Mouse (Mus musculus): Measurements from ENCODE around the gene Stx16.

Stx16 gene

DNA sequence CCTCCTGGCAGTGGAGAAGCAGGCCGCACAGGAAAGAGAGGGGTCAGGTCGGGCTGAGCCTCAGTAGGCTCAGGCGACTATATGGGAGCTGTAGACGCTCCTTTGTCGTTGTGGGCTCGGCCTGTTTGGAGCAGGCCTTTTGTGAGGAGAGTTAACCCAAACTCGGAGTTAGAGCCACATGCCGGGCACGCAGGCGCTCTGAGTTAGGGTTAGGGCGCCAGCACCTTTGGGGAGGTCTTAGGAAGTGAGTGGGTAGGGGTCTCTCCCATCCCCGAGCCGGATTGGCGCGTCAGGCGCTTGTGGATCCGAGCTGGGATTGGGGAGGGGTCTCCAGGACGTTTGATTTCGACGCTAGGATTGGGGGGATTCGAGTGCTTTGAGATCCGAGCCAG is 321 bp downstream of the Stx16 start:
- in situ Hi-C loops (cut with MboI): no loop called here

DNA sequence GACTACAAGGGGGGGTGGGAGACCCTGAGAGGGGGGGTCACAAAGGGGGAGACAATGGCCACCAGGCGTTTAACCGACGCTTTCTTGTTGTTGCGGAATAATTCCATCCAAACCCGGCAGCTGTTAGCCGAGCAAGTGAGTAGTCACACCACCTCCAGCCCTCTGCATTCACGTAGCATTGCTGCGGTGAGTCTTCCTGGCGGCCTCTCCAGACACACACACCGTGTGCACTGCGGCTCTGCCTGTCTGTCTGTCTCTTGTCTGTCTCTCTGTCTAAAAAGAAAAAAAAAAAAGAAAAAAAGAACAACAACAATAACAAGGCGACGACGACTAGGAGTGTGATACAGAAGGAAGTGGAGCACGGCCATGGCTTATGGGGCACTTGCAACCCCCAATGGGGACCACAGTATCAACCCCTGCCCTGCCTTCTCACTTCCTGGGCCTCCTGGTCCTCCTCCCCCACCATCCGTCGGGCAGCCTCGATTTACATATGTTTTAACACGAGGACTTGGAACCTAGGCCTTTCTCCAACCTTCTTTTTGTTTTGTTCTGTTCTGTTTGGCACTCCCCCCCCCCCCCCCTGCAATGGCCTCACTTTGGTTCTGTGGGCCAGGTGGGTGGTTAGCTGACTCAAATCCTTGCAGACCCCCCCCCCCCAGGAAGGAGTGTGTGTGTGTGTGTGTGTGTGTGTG is 1.0 kb downstream of the Stx16 start:
- in situ Hi-C loops (cut with MboI): no loop called here

DNA sequence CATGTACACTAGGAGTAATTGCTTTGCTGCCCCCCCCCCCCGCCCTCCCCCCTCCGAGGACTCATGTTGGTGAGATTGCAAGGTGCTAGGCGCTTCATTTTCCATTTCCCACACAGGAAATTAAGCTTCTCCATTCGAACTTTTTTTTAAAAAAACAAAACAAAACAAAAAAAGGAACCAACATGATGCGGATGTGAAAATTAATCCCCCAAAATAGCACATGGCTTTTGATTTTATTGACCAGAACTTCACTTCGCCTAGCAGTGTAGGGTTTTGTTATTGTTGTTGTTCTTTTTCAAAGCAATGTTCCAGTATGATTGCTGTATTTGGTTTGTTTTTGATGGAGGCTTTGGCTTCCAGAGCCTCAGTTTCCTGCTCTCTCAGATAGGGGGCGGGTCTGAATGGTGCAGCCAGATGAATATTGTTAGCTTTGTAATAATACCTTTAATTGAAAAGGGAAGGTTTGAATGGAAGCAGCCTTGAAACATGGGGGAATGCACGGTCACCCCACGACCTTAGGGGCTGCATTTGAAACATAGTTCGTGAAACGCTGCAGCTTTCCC is 1.7 kb downstream of the Stx16 start:
- in situ Hi-C loops (cut with MboI): no loop called here

DNA sequence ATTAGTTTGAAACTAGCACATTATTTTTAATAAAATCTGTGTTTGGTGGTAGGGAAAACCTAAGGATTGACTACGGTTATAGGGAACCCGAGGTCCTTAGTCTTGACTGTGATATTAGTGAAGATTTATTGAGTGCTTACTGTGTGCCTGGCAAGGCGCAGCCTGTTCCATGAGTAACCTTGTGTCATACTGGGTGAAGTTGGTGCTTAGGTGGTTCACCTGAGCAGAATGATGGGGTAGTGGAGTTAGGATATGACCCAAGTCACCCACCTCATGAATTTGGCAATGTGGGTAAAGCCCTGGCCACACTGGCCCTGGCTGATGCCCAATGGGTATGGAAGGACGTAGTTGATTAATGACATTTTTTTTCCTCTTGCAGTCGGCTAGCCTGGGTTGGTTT is 5.7 kb downstream of the Stx16 start:
- in situ Hi-C loops (cut with MboI): no loop called here

DNA sequence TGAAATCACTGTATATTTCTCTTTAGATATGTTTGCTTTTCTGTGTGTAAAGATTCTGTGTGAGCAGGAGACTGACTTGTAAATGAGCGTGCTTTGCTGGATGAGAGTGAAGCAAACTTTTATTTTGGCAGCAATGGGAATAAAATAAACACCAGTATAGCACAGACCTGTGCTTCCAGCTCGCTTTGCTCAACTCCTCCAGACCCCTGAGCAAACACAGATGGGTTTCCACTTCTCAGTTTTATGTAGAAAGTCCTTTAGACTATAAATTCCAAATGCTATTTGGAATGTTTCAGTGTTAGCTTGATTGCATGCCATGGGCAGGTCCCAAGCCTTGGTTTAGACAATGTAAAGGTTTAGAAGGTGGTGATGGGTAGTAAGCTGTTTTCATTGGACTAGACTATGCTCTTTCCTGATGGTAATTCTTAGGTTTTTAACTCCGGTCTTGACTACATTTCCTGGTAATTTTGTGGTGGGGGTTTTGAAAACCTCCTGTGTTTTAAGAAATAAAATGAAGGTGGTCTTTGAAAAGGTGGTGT is 6.3 kb downstream of the Stx16 start:
- in situ Hi-C loops (cut with MboI): no loop called here

DNA sequence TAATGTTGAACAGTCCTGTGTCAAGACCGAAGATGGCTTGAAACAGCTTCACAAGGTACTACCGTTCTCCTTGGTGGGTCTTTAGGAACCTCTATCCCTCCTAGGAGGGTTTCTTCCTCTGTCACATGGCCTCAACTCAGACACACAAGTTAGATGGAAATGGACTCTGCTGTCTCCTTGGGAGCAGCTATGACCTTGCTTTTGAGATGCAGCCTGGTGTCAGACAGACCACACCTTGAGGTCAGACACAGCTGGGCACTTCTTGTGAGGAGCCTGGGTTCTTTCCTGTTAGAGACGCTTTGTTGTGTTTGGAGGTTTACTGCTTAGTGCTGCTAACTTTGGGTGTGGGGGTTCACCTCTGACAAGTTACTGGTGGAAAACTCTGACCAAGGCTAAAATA is 19.0 kb downstream of the Stx16 start:
- in situ Hi-C loops (cut with MboI): no loop called here

DNA sequence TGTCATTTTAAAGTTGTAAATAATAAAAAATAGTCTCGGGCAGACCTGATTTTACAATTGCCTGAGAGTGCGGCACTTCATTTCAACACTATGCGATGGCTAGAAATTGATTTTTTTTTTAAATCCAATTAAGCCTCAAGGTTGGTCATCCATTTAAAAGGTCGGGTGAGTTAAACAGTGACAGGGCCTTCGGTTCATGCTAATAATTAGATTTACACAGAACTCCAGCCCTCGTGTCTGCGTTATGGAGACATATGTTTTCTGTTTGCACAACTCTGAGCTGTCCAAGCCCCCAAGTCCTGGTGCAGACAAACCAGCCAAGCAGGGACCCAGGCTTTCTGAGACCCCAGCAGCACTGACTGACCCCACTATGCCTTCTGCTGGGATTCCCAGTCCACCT is 26.3 kb downstream of the Stx16 start:
- in situ Hi-C loops (cut with MboI): no loop called here

DNA sequence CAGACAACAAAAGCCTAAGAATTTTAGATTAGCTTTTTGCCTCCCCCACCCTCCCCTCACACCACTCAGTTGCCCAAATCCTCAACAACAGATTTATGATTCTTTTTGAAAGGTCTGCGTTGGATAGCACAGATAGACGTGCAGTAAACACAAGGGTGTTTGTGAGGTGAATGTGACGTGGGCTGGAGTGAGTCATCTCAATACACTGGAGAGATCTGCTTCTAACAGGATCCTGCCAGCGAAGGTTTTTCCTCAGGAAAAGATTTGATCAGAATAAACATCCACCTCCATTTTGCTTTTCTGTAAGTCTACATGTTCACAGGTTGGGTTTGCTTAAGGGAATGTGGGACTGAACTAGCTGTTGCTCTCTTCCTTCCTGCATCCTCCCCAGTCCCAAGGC is 27.4 kb downstream of the Stx16 start:
- in situ Hi-C loops (cut with MboI): no loop called here

DNA sequence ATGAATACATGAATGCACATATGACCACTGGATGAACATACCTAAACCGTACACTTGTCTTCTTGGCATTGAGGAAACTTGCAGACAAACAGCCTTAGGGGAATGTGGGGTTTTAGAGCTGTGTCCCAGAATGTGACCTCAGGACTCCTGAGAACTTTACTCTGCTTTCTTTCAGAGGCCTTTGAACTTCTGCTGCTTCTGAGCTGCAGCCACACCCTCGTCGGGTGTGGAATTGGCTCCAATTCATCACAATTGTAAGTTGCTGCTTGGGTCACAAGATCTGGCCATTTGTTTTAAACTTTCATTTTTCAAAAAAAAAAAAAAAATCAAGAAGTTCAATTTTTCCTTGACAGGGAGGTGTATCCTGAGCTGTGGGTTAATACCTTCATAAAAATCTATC is 31.3 kb downstream of the Stx16 start:
- in situ Hi-C loops (cut with MboI): no loop called here

DNA sequence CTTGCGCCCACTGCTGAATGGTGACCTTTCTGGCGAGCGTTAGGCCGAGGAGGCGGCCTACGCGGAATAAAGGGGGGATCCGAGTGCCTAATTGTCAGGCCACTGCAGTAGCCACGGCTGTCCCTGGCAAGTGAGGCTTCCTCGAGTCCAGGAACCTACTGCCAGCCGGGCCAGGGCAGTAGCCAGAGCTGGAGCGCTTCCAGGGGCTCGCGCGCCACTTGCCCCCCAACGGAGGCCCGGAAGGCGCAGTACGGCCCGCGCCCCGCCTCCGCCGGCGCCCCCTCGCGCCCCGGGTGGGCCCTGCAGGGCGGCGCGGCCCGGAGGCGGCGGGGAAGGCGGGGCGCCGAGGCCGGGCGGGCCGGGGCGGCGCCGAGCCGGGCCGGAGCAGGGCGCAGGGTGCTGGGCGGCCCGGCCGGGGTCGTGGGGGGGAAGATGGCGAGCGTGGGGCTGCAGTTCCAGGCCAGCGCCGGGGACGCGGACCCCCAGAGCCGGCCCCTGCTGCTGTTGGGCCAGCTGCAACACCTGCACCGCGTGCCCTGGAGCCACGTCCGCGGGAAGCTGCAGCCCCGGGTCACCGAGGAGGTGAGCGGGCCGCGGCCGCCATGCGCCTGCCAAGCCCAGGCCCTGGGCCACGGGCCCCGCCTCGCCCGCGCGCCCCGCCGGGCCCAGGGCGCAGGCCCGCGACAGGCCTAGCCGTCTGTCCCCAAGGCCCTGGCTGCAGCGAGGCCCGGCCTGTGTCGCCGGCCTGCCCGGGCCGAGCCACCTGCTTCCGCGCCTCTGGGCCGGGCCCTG is 34.1 kb downstream of the Stx16 start, which contains the start of gene Npepl1:
Gene Npepl1 (plus strand): TSS at position 359 of the 792 bp plus-strand sequence.
- in situ Hi-C loops (cut with MboI): no loop called here

DNA sequence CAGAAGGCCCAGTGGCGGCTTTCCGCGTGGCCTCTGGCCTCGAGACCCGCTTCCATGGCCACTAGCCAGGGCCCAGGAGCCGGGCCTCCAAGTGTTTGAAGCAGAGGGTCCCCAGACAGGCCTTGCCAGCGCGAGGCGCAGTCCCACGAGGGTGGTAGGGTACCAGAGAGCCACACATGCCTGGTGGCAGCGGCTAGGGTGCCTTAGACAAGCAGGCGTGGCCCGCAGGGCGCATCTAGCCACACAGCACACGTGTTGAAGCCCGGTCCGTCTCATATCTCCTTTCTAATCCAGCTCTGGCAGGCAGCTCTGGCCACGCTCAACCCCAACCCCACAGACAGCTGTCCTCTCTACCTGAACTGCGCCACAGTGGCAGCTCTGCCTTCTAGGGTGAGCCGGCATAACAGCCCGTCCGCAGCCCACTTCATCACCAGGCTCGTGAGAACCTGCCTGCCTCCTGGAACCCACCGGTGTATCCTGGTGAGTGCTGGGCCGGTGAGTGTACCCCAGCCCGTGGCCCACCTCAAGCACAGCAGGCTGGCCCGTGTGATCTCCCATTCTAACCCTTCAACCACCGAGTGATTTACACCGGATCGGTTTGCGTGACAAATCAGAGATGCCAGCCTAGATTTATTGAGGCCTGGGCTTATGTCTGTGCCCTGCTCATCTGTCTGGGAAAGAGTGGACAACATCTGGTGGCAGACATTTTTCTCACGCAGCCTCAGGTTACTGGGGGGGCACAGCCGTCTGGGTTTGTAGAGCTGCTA is 34.9 kb downstream of the Stx16 start:
- in situ Hi-C loops (cut with MboI): no loop called here

DNA sequence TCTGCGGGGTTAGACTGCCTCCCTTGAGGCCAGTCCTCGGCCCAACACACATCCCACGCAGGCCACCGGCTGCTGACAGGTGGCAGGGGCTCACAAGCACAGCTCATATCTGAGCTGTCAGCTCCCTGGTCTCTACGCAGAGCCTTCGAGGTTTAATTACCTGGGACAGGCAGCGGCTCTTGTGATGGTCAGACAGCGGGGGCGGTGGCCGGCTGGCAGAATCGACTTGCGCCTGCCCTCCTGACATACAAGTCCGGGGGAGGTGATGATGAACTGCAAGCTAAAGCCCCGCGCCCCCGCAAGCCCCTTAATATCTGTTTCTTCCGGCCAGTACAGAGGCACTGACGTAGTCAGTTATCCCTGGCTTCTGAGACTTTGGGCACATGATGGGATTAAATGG is 36.8 kb downstream of the Stx16 start:
- in situ Hi-C loops (cut with MboI): no loop called here

DNA sequence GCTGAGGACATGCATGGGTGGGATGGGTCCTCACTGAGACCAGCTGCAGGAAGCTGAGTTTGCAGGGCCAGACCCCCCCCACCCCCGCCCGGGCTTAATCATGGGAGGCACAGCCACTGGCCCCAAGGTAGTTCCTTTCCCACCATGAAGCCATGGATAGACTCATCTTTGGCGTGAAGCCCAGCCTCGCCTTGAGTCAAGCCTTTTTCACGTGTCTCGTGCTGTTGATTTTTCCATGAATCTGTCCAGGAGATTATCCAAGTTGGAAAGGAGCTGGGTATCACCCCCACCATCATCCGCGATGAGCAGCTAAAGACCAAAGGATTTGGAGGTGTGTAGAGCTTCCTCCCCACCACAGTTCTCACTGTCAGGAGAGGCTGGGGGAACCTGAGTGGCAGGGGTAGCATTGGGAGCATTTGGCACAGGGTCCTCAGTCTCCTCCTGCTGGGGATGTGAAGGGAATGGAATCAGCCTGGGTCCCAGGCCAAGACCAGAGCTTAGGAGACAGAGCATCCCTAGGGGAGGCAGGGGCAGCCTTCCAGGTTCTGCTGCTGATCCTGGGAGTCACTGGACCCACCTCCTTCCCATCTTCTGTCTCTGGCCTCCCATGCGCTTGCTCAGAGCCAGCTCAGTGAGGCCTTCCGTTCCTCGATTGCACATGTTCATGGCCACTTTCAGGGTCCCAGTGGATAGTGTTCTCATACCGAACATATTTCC is 38.2 kb downstream of the Stx16 start:
- in situ Hi-C loops (cut with MboI): no loop called here

DNA sequence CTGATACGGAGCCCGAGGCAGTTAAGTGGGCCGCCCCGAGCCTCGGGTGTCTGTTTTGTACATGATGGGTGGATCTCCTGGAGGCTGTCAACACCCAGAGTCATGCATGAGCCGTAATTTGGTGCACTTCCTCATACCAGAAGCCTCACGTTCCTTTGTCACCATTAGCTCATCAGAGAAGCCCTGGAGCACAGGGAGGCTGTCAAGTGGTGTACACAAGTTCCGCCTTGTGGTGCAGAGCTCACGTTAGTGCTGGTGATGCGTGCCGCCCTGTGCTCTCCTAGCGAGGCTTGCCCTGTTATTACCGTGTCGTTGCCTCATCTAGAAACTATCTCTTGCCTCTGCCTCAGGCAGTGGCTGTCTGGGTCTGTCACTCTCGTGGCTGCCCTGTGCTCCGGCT is 40.8 kb downstream of the Stx16 start:
- in situ Hi-C loops (cut with MboI): no loop called here

DNA sequence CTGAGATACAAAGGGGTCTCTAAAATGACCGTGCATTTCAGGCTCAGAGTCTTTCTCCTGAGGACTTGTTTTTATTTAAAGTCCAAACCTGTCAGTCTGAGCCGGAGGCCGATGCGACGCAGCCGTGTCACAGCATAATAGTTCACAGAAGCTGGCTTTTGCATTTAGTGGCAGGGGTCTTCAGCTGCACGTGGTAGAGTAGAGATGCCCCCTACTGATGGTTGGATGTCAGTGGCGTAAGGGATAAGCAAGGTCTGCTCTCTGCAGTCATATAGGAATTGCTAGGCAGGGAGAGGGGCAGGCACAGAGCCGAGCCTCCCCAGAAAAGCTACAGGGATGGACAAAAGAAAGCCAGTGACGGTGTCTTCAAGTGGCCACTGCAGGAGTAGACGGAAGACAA is 42.0 kb downstream of the Stx16 start:
- in situ Hi-C loops (cut with MboI): no loop called here

DNA sequence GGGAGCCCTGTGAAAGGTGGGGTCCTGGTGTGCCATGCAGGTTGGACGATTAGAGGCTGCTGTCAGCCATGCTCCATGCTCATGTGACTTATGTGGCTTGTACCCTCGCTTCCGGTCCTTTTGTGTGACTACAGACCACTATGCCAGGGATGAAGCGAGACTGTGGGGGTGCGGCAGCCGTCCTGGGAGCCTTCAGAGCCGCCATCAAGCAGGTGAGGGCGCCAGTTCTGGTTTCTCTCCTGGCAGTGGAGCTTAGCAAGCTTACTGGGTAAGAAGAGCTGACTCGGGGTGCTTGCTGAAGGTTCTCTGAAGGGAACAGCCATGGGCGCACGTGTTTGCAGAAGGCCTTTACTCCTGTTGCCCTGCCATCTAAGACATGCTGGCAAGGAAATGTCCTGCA is 43.2 kb downstream of the Stx16 start:
- in situ Hi-C loops (cut with MboI): no loop called here

DNA sequence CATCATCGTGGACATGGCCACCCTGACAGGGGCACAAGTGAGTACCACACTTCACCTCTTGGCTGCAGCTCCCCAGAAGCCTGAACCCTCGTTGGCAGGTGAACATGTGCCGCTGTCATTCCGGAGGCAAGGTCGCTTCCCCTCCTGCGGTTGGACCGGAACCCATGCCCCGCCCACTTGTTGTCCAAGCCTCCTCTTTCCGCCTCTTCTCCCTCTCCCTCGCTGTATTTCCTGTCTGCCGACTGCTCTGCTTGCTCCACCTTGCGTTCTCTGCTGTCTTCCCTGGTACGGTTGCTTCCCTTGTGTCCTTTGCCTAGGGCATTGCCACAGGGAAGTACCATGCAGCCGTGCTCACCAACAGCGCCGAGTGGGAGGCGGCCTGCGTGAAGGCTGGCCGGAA is 44.5 kb downstream of the Stx16 start:
- in situ Hi-C loops (cut with MboI): no loop called here

DNA sequence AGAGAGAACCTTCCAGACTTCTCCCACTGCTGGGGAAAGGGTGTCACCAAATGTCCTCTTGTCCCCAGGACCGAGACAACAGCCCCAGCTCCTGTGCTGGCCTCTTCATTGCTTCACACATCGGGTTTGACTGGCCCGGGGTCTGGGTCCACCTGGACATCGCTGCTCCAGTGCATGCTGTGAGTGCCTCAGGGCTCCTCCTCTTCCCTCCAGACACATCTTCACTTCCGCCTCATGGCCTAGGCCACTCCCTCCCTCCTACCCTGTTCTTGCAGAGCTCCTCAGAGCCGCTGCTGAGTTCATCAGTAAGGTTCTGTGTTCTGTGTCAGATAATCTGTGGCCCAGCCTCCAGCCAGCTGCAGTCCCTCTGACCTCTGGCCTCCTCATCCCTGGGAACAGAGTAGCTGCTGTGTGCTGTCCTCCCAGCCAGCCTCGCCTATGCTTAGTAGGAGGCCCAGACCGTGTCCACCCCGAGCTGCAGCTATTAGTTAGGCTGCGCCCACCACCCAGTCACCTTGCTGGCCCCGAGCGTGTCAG is 45.4 kb downstream of the Stx16 start:
- in situ Hi-C loops (cut with MboI): no loop called here

DNA sequence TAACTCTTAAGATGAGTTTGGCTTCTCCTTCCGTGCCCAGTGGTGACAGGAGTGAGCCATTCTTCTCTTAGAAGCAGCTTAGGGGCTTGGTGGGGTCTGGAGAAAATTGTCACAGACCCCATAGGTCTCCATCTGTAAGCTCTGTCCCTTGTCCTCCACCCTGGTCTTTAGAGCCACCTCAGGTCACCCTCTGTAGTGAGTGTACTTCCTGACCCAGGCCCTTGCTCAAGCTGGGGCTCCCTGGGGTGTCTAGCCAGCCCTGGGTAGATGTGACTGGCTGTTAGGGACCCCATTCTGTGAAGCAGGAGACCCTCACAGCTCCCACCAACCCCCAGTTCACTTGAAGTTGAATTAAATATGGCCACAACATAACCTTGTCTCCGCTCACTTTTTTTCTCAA is 46.2 kb downstream of the Stx16 start:
- in situ Hi-C loops (cut with MboI): no loop called here

DNA sequence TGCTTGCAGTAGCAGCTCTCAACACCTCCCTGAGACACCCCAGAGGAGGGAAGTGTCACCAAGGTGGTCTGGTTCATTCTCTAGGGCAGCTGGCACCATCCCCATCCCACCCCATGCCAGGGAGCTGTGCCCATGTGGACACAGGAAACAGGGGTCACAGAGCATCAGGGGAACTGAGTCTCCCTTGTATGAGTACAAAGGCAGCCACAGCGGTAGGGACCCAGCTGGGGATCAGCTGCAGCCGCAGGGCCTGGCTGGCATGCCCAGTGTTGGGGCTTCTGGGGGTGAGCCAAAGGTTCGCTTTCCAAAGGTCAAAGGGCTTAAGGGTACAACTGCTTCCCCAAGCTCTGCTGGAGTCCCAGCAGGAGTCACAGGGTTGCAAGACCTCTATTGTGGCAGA is 47.6 kb downstream of the Stx16 start:
- in situ Hi-C loops (cut with MboI): no loop called here
